Mouse (Mus musculus) ES-Bruce4 (cell line): ENCODE measurements at regions not wholly inside any gene's neighbourhood (a gene's known extent, or its start where the extent isn't known, plus 50 kb on each side); places are given as distances from the start of the nearest gene placed in this dataset.

ENCODE experiments used
- CTCF ChIP-seq: IDR thresholded peaks from one replicate; pipeline ENCODE4 v1.8.1; 2011; ENCODE audit warnings: low read depth, low read length
- EP300 ChIP-seq: IDR thresholded peaks from 2 replicates; pipeline ENCODE4 v1.6.1; 2011; ENCODE audit warnings: low read depth, low read length; ENCODE audit not compliant: insufficient read depth
- POLR2A ChIP-seq: IDR thresholded peaks from one replicate; pipeline ENCODE4 v1.8.1; 2011; ENCODE audit warnings: low read length; ENCODE audit not compliant: insufficient read depth

GRCm38 (mm10) chr17:4868446-4868825 lies 125.7 kb upstream of the Arid1b start:
- TF ChIP-seq EP300 (no peak), CTCF (no peak), POLR2A (no peak)
